Mouse (Mus musculus): ENCODE results near the gene Ppp1r2. TPM values are rescaled to one million over a fixed set of nuclear protein-coding genes. Genes with fewer than 3 reads are reported as not detected.

Ppp1r2 gene
- polyA plus RNA-seq, 1 experiment from 2014 or later = 96.7 TPM

GRCm38 (mm10) chr16:31305199-31305919, 30.3 kb upstream of the Ppp1r2 start:
- no peak for DNase-seq (ENCODE audit: low spot score)
- Histone ChIP-seq H3K27me3 (ENCODE audit: low read depth, poor library complexity, severe bottlenecking) (no peaks in the 10 kb centered on the region), H3K27ac (replicated peaks) (no peak overlapping the region), H3K4me3 (no peak overlapping the region), H3K36me3 (no peaks in the 10 kb centered on the region), H3K9me3 (replicated peaks) (no peaks in the 10 kb centered on the region), H3K4me1 (peaks cover 15% of the 10 kb centered on the region)
- 74% methylated on average over 5 of the region's 5 CpGs for WGBS

GRCm38 (mm10) chr16:31303276-31303675, 28.2 kb upstream of the Ppp1r2 start:
- no peaks in the 10 kb centered on the region for H3K27me3 ChIP-seq (ENCODE audit: low read depth, poor library complexity, severe bottlenecking)
- H3K4me1 ChIP-seq = peaks cover 31% of the 10 kb centered on the region
- DNase-seq (ENCODE audit: low spot score) = no peak
- no peak overlapping the region for H3K4me3 ChIP-seq
- H3K9me3 ChIP-seq (replicated peaks) = no peaks in the 10 kb centered on the region
- H3K36me3 ChIP-seq = no peaks in the 10 kb centered on the region
- H3K27ac ChIP-seq (replicated peaks) = no peak overlapping the region
- 76% methylated on average over 10 of the region's 10 CpGs for WGBS

- Histone ChIP-seq H3K27ac (replicated peaks) (peak overlapping the region; percentile 76), H3K36me3 (no peaks in the 10 kb centered on the region), H3K4me1 (peaks cover 31% of the 10 kb centered on the region), H3K27me3 (ENCODE audit: low read depth, poor library complexity, severe bottlenecking) (no peaks in the 10 kb centered on the region), H3K9me3 (replicated peaks) (no peaks in the 10 kb centered on the region), H3K4me3 (no peak overlapping the region)
- no peak for DNase-seq (ENCODE audit: low spot score)
- WGBS = 74% methylated on average over 6 of the region's 6 CpGs
These were observed 25.9 kb upstream of the Ppp1r2 start for GRCm38 (mm10) chr16:31300883-31301532.

GRCm38 (mm10) chr16:31300467-31300866, 25.4 kb upstream of the Ppp1r2 start:
- Histone ChIP-seq H3K4me1 (peaks cover 31% of the 10 kb centered on the region), H3K9me3 (replicated peaks) (no peaks in the 10 kb centered on the region), H3K36me3 (no peaks in the 10 kb centered on the region), H3K4me3 (0 out of 2 replicates have a peak overlapping the region, but pooled peaks have one; percentile 9), H3K27ac (replicated peaks) (peak overlapping the region; percentile 76), H3K27me3 (ENCODE audit: low read depth, poor library complexity, severe bottlenecking) (no peaks in the 10 kb centered on the region)
- WGBS = 22% methylated on average over 7 of the region's 7 CpGs
- peak; percentile 35 for DNase-seq (ENCODE audit: low spot score)

GRCm38 (mm10) chr16:31299960-31300353, 24.9 kb upstream of the Ppp1r2 start:
- Histone ChIP-seq H3K4me3 (0 out of 2 replicates have a peak overlapping the region, but pooled peaks have one; percentile 9), H3K27me3 (ENCODE audit: low read depth, poor library complexity, severe bottlenecking) (no peaks in the 10 kb centered on the region), H3K36me3 (no peaks in the 10 kb centered on the region), H3K27ac (replicated peaks) (peak overlapping the region; percentile 76), H3K9me3 (replicated peaks) (no peaks in the 10 kb centered on the region), H3K4me1 (peaks cover 27% of the 10 kb centered on the region)
- 42% methylated on average over 3 of the region's 3 CpGs for WGBS
- DNase-seq (ENCODE audit: low spot score) = peak; percentile 36

- no peak for DNase-seq (ENCODE audit: low spot score)
- Histone ChIP-seq H3K9me3 (replicated peaks) (no peaks in the 10 kb centered on the region), H3K27ac (replicated peaks) (peak overlapping the region; percentile 76), H3K4me1 (peaks cover 27% of the 10 kb centered on the region), H3K4me3 (0 out of 2 replicates have a peak overlapping the region, but pooled peaks have one; percentile 11), H3K36me3 (no peaks in the 10 kb centered on the region), H3K27me3 (ENCODE audit: low read depth, poor library complexity, severe bottlenecking) (no peaks in the 10 kb centered on the region)
- 46% methylated on average over 11 of the region's 11 CpGs for WGBS
These were observed 24.3 kb upstream of the Ppp1r2 start for GRCm38 (mm10) chr16:31299164-31299959.

GRCm38 (mm10) chr16:31297113-31297512, 22.0 kb upstream of the Ppp1r2 start:
- no peak overlapping the region for H3K4me3 ChIP-seq
- H3K4me1 ChIP-seq = peaks cover 27% of the 10 kb centered on the region
- no peak for DNase-seq (ENCODE audit: low spot score)
- no peak overlapping the region for H3K27ac ChIP-seq (replicated peaks)
- 92% methylated on average over 7 of the region's 7 CpGs for WGBS
- no peaks in the 10 kb centered on the region for H3K36me3 ChIP-seq
- H3K27me3 ChIP-seq (ENCODE audit: low read depth, poor library complexity, severe bottlenecking) = no peaks in the 10 kb centered on the region
- no peaks in the 10 kb centered on the region for H3K9me3 ChIP-seq (replicated peaks)

- Histone ChIP-seq H3K9me3 (replicated peaks) (no peaks in the 10 kb centered on the region), H3K4me3 (no peak overlapping the region), H3K4me1 (no peaks in the 10 kb centered on the region), H3K27me3 (ENCODE audit: low read depth, poor library complexity, severe bottlenecking) (no peaks in the 10 kb centered on the region), H3K27ac (replicated peaks) (no peak overlapping the region), H3K36me3 (no peaks in the 10 kb centered on the region)
- WGBS = 79% methylated on average over 4 of the region's 4 CpGs
- DNase-seq (ENCODE audit: low spot score) = no peak
These were observed 18.7 kb upstream of the Ppp1r2 start for GRCm38 (mm10) chr16:31293761-31294160.

- no peaks in the 10 kb centered on the region for H3K9me3 ChIP-seq (replicated peaks)
- H3K36me3 ChIP-seq = no peaks in the 10 kb centered on the region
- no peaks in the 10 kb centered on the region for H3K27me3 ChIP-seq (ENCODE audit: low read depth, poor library complexity, severe bottlenecking)
- H3K27ac ChIP-seq (replicated peaks) = no peak overlapping the region
- WGBS = 88% methylated on average over 7 of the region's 7 CpGs
- H3K4me1 ChIP-seq = no peaks in the 10 kb centered on the region
- H3K4me3 ChIP-seq = no peak overlapping the region
- DNase-seq (ENCODE audit: low spot score) = no peak
These were observed 15.8 kb upstream of the Ppp1r2 start for GRCm38 (mm10) chr16:31290751-31291365.

GRCm38 (mm10) chr16:31290281-31290680, 15.2 kb upstream of the Ppp1r2 start:
- no peaks in the 10 kb centered on the region for H3K36me3 ChIP-seq
- no peak overlapping the region for H3K27ac ChIP-seq (replicated peaks)
- 86% methylated on average over 10 of the region's 10 CpGs for WGBS
- no peak for DNase-seq (ENCODE audit: low spot score)
- no peak overlapping the region for H3K4me3 ChIP-seq
- no peaks in the 10 kb centered on the region for H3K27me3 ChIP-seq (ENCODE audit: low read depth, poor library complexity, severe bottlenecking)
- no peaks in the 10 kb centered on the region for H3K4me1 ChIP-seq
- no peaks in the 10 kb centered on the region for H3K9me3 ChIP-seq (replicated peaks)

- WGBS = 84% methylated on average over 3 of the region's 3 CpGs
- H3K27me3 ChIP-seq (ENCODE audit: low read depth, poor library complexity, severe bottlenecking) = no peaks in the 10 kb centered on the region
- no peak overlapping the region for H3K27ac ChIP-seq (replicated peaks)
- no peaks in the 10 kb centered on the region for H3K9me3 ChIP-seq (replicated peaks)
- no peaks in the 10 kb centered on the region for H3K4me1 ChIP-seq
- DNase-seq (ENCODE audit: low spot score) = no peak
- no peak overlapping the region for H3K4me3 ChIP-seq
- no peaks in the 10 kb centered on the region for H3K36me3 ChIP-seq
These were observed 12.6 kb upstream of the Ppp1r2 start for GRCm38 (mm10) chr16:31287712-31288111.

GRCm38 (mm10) chr16:31286801-31287488, 11.9 kb upstream of the Ppp1r2 start:
- WGBS = 92% methylated on average over 11 of the region's 11 CpGs
- no peaks in the 10 kb centered on the region for H3K9me3 ChIP-seq (replicated peaks)
- H3K27ac ChIP-seq (replicated peaks) = no peak overlapping the region
- DNase-seq (ENCODE audit: low spot score) = no peak
- no peaks in the 10 kb centered on the region for H3K27me3 ChIP-seq (ENCODE audit: low read depth, poor library complexity, severe bottlenecking)
- H3K4me1 ChIP-seq = no peaks in the 10 kb centered on the region
- H3K4me3 ChIP-seq = no peak overlapping the region
- no peaks in the 10 kb centered on the region for H3K36me3 ChIP-seq
